Mouse (Mus musculus) heart, embryonic 13.5 days (tissue): Measurements from ENCODE around the gene Zc3hc1. TPM values are rescaled to one million over a fixed set of nuclear protein-coding genes. Genes with fewer than 3 reads are reported as not detected.

ENCODE experiments used
- ATAC-seq: fragments of 200-750 bp; cut with Nextera tagmentation; 2 replicates; pipeline ENCODE4 v1.8.0; 2017; ENCODE audit warnings: moderate TSS enrichment; ENCODE audit not compliant: insufficient number of reproducible peaks, low FRiP score, low TSS enrichment; ENCODE audit errors: extremely low read depth
- H3K27ac ChIP-seq: fragments of 300-500 bp; sonication (generic); replicated peaks from 2 replicates; pipeline ENCODE4 v1.5.1; 2015; ENCODE audit warnings: moderate library complexity, mild to moderate bottlenecking, inconsistent platforms
- H3K27me3 ChIP-seq: fragments of 300-500 bp; sonication (generic); replicated peaks from 2 replicates; pipeline ENCODE4 v1.6.1; 2015; ENCODE audit warnings: mild to moderate bottlenecking, inconsistent platforms
- H3K36me3 ChIP-seq: fragments of 300-500 bp; sonication (generic); 2 replicates; pipeline ENCODE4 v1.6.1; 2015; ENCODE audit warnings: mild to moderate bottlenecking, inconsistent platforms
- H3K4me1 ChIP-seq: fragments of 300-500 bp; sonication (generic); 2 replicates; pipeline ENCODE4 v1.6.1; 2015; ENCODE audit warnings: inconsistent platforms
- H3K4me2 ChIP-seq: fragments of 300-500 bp; sonication (generic); 2 replicates; pipeline ENCODE4 v1.6.1; 2015; ENCODE audit warnings: inconsistent platforms, mild to moderate bottlenecking, moderate library complexity
- H3K4me3 ChIP-seq: fragments of 300-500 bp; sonication (generic); 2 replicates; pipeline ENCODE4 v1.5.1; 2015; ENCODE audit warnings: moderate library complexity, mild to moderate bottlenecking, inconsistent platforms
- H3K9ac ChIP-seq: fragments of 300-500 bp; sonication (generic); 2 replicates; pipeline ENCODE4 v1.6.1; 2015; ENCODE audit warnings: inconsistent platforms, mild to moderate bottlenecking, moderate library complexity
- H3K9me3 ChIP-seq: fragments of 300-500 bp; sonication (generic); 2 replicates; pipeline ENCODE4 v1.6.1; 2016; ENCODE audit warnings: inconsistent platforms
- whole genome bisulfite sequencing: fragments of 180-500 bp; shearing (Covaris S2); methylation state at CpG from one replicate; pipeline ENCODE4 v1.1.7; 2015; ENCODE audit warnings: mixed read lengths; 5-methylcytosine and 5-hydroxymethylcytosine counted together
- polyA plus RNA-seq: library from polyadenylated mRNA; unstranded; fragments of >200 nt; fragmentation: Nextera tagmentation; extraction: Ambion mirVana; gene quantifications from 2 replicates; pipeline ENCODE4 v1.2.1, GENCODE M21; 2015

Gene Zc3hc1
- 44.2 and 46.0 TPM in 2 replicates for polyA plus RNA-seq

DNA sequence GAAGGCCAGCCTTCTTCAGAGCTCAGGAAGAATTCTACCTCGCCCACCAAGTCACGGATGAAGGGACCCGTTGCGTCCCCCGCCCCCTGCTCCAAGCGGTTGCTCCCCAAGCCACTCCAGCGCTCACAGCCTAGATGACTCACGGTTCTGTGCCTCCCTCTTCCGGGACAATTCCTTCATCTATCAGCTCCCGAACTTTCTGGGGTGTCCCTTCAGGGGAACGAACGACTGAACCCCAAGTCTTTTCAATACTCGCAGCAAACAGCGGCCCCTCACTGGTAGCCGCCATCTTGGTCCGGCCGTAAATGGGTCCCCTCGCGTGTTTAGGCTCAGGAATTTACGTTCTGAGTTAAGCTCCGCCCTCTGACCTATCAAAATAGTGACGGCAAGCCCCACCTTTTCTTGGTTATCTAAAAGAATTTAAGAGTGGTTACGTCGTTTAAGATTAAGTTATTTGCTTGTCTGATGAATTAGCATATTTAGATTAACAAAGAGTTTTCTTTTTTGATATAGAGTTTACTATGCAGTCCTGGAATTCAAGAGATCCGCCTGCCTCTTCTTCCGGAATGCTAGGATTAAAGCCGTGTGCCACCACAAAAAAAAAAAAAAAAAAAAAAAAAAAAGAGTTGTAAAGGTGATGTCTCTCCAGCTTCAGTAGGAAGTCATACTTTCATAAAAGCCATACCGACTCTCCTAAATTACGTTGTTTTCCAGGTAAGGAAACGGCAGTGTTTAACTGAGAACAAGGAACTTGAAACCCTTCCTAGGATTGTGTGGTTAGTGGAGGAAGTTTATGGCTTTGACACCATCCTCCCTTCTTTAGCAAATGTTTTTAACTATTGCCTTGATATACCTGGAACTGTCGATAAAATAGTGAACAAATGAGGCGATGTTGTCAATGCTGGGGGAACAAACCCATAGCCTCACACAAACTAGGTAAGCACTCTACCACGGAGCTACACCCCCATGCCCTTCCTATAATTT is at the start of gene Zc3hc1:
TSS of gene Zc3hc1 (minus strand) at position 315 of the 984 bp plus-strand sequence.
- H3K36me3 ChIP-seq, result peaks cover 21% of the 10 kb centered on the region
- peak within 1 kb of the TSS; percentile 74 for H3K4me3 ChIP-seq
- H3K27me3 ChIP-seq, result no peaks in the 10 kb centered on the region
- H3K4me2 ChIP-seq, result peak within 1 kb of the TSS; percentile 70
- H3K4me1 ChIP-seq, result peaks cover 6% of the 10 kb centered on the region
- H3K9ac ChIP-seq, result peak within 1 kb of the TSS; percentile 88
- peak; percentile 51 for ATAC-seq
- H3K27ac ChIP-seq, result peak within 1 kb of the TSS; percentile 51
- no peaks in the 10 kb centered on the region for H3K9me3 ChIP-seq
- WGBS, result 15% methylated on average over 33 of the region's 33 CpGs

DNA sequence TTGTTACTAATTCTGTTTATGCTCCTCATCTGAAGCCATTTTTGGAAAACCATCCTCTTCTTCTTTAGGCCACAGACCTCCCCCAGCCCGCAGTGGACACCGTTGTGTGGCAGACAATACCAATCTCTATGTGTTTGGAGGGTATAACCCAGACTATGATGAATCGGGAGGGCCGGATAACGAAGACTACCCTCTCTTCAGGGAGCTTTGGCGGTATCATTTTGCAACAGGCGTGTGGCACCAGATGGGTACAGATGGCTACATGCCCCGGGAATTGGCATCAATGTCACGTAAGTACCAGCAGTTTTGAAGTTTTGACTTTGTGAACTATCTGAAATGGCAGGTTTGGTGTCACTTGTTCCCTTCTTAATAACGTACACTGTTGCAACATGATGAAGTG is 48.7 kb upstream of the Zc3hc1 start:
- Histone ChIP-seq H3K36me3 (peaks cover 50% of the 10 kb centered on the region), H3K4me3 (no peak overlapping the region), H3K4me2 (no peak overlapping the region), H3K9me3 (no peaks in the 10 kb centered on the region), H3K9ac (no peak overlapping the region), H3K27me3 (no peaks in the 10 kb centered on the region), H3K27ac (no peak overlapping the region), H3K4me1 (peaks cover 19% of the 10 kb centered on the region)
- ATAC-seq, result no peak
- WGBS, result 92% methylated on average over 10 of the region's 10 CpGs

DNA sequence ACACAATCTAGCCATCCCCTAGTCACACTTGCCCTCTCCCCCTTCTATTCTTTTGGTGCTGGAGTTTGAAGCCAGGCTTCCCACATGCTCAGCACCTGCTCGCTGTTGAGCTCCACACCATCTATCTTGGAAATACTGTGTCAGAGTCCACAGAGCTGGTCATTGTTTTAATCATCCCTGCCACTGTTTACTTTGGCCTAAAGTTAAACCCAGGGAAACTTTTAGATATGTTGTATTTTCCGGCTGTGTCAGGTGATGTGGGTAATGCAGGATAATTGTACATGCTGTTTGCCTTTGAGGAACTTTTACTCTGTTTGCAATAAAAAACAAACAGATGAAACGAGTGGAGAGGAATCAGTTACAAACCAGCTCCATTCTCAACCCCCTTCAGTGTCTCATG is 46.2 kb upstream of the Zc3hc1 start:
- peaks cover 32% of the 10 kb centered on the region for H3K4me1 ChIP-seq
- peaks cover 31% of the 10 kb centered on the region for H3K36me3 ChIP-seq
- H3K9me3 ChIP-seq, result no peaks in the 10 kb centered on the region
- 68% methylated on average over 3 of the region's 3 CpGs for WGBS
- H3K27me3 ChIP-seq, result no peaks in the 10 kb centered on the region
- H3K4me3 ChIP-seq, result no peak overlapping the region
- H3K27ac ChIP-seq, result no peak overlapping the region
- H3K4me2 ChIP-seq, result no peak overlapping the region
- H3K9ac ChIP-seq, result no peak overlapping the region
- ATAC-seq, result no peak

DNA sequence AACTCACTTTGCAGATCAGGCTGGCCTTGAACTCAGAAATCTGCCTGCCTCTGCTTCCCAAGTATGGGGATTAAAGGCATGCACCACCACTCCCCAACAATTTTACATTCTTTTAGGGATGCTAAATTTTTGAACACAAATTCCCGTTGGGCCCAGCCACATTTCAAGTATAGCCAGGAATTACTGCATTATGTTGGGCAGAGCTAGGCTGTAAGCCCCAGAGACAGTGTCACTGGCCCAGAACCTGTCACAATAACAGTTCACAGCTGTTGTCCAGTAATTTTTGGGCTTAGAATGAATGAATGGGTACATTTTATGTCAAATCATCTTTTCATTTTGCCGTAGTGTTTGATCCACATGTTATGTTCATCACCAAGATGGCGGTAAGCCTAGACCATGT is 45.6 kb upstream of the Zc3hc1 start:
- H3K4me3 ChIP-seq, result no peak overlapping the region
- H3K27me3 ChIP-seq, result no peaks in the 10 kb centered on the region
- ATAC-seq, result no peak
- WGBS, result 90% methylated on average over 3 of the region's 3 CpGs
- no peak overlapping the region for H3K27ac ChIP-seq
- no peak overlapping the region for H3K4me2 ChIP-seq
- peaks cover 36% of the 10 kb centered on the region for H3K4me1 ChIP-seq
- peaks cover 26% of the 10 kb centered on the region for H3K36me3 ChIP-seq
- H3K9ac ChIP-seq, result no peak overlapping the region
- no peaks in the 10 kb centered on the region for H3K9me3 ChIP-seq

DNA sequence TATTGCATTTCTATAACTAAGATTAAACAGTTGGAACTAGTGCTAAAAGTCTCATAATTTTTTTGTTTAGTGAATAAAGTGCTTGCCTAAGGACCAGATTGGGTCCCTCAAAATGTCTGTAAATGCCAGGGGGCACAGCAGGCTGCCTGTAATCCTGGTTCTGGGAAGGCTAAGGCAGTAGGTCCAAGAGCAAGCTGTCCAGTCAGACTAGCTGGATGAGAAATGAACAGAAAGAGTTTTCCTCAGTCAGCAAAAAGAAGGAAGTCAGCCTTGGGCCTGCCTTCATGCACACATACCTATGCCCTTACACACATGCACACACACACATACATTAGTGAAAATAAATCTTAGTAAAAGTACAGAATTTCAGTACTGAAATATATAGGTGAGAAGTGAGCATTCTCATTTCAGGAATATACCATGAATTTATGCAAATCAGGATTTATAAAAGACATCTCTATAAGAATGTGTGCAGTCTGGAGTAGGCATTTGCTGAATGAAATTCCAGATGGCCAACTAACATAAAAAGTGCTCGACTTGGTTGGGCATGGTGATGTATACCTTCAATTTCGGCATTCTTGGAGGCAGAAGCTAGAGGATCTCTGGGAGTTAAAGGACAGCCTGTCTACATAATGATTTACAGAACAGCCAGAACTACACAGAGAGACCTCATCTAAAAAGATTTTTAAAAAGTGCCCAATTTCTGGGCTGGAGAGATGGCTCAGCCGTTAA is 41.8 kb upstream of the Zc3hc1 start:
- ATAC-seq, result no peak
- H3K4me1 ChIP-seq, result peaks cover 36% of the 10 kb centered on the region
- no peaks in the 10 kb centered on the region for H3K9me3 ChIP-seq
- H3K27ac ChIP-seq, result peak overlapping the region; percentile 71
- no peak overlapping the region for H3K4me2 ChIP-seq
- WGBS, result 49% methylated on average over 3 of the region's 3 CpGs
- peaks cover 9% of the 10 kb centered on the region for H3K36me3 ChIP-seq
- H3K9ac ChIP-seq, result no peak overlapping the region
- no peak overlapping the region for H3K4me3 ChIP-seq
- no peaks in the 10 kb centered on the region for H3K27me3 ChIP-seq

DNA sequence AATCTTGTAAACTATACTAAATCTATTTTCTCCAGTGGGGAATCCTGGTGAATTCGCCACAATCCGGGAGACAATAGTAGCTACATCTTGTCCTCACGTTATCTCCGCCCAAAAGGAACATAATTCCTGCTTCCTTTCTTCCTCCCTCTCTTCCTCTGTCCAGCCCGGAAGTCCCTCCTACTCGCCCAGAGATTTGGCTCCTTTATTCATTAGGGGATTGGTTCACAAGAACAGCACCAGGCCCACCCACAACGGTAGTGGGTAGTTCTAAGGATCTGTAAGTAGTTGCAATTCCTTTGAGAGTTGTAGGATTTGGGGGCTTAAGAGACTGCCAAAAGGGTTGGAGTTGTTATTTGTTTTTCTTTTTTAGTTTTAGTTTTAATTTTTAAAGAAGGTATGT is 26.0 kb upstream of the Zc3hc1 start:
- Histone ChIP-seq H3K27ac (no peak overlapping the region), H3K4me3 (no peak overlapping the region), H3K27me3 (no peaks in the 10 kb centered on the region), H3K4me1 (peaks cover under 1% of the 10 kb centered on the region; the same call in 1 of the 2 replicates), H3K36me3 (peaks cover 33% of the 10 kb centered on the region), H3K9ac (no peak overlapping the region), H3K4me2 (no peak overlapping the region), H3K9me3 (0 out of 2 replicates have a peak, but pooled peaks cover 3% of the 10 kb centered on the region)
- ATAC-seq, result no peak
- WGBS, result 74% methylated on average over 7 of the region's 7 CpGs

DNA sequence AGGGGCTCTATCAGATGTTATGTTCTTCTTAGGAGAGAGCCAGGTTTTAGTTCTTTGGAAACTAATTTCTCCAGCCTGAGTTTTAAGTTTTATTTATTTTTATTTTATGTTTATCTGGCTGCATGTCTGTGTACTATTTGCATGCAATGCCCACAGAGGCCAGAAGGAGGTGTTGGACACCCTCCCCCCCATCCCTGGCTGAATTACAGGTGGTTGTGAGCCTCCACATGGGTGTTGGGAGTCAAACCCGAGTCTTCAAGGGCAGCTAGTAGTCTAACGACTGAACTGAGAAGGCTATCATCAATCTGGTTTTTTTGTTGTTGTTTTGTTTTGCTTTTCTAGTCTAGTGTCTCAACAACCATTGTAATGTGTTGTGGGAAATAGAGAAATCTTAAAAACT is 25.3 kb upstream of the Zc3hc1 start:
- Histone ChIP-seq H3K4me3 (no peak overlapping the region), H3K9ac (no peak overlapping the region), H3K36me3 (peaks cover 26% of the 10 kb centered on the region), H3K27me3 (no peaks in the 10 kb centered on the region), H3K4me1 (peaks cover 4% of the 10 kb centered on the region; the same call in 1 of the 2 replicates), H3K27ac (no peak overlapping the region), H3K9me3 (no peaks in the 10 kb centered on the region), H3K4me2 (no peak overlapping the region)
- 96% methylated on average over 2 of the region's 2 CpGs for WGBS
- no peak for ATAC-seq

DNA sequence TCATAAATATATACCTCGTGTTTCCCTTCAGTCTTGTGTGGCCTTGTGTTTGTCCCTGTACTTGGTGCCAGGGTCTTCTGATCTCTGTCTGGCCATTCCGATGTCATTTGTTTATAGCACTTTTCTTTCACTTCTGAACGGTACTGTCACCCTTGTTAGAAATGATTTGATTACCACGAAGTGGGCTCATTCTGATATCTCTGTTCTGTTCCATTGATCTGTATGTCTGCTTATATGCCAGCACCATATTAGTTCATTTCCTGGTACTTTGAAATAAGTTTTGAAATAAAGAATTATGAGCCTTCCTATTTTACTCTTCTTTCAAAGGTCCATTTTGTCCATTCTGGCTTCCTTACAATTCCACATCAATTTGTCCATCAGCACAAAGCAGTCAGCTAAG is 20.5 kb upstream of the Zc3hc1 start:
- no peak overlapping the region for H3K27ac ChIP-seq
- H3K36me3 ChIP-seq, result peaks cover 5% of the 10 kb centered on the region; the same call in 1 of the 2 replicates
- H3K4me3 ChIP-seq, result no peak overlapping the region
- ATAC-seq, result no peak
- H3K9me3 ChIP-seq, result no peaks in the 10 kb centered on the region
- 77% methylated on average over 4 of the region's 4 CpGs for WGBS
- H3K4me1 ChIP-seq, result peaks cover 4% of the 10 kb centered on the region; the same call in 1 of the 2 replicates
- H3K9ac ChIP-seq, result no peak overlapping the region
- no peaks in the 10 kb centered on the region for H3K27me3 ChIP-seq
- no peak overlapping the region for H3K4me2 ChIP-seq

DNA sequence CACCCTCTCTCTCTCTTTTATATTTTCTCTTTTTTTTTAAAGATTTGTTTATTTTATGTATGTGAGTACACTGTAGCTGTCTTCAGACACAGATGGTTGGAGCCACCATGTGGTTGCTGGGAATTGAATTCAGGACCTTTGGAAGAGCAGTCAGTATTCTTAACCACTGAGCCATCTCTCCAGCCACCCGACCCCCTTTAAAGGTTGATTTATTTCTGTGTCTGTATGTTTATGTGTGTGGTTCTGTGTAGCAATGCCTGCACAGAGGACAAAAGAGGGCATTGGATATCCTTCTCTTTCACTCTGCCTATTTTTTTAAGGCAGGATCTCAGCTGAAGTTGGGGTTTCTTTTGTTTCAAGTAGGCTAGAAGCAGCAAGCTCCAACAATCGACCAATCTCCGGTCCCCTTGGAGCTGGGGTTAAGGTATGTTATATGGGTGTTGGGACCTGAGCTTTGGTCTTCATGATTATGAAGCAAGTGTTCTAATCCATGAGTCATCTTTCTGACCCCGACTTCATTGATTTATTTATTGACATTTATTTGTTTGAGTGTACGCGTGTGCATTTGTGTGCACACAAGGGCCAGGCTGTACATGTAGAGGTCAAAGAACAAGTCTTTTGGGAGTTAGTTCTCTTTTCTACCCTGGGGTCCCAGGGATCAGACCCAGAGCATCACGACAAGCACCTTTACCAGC is 18.7 kb upstream of the Zc3hc1 start:
- Histone ChIP-seq H3K4me3 (no peak overlapping the region), H3K4me2 (no peak overlapping the region), H3K27me3 (no peaks in the 10 kb centered on the region), H3K4me1 (peaks cover 8% of the 10 kb centered on the region), H3K36me3 (peaks cover 5% of the 10 kb centered on the region; the same call in 1 of the 2 replicates), H3K9me3 (no peaks in the 10 kb centered on the region), H3K27ac (no peak overlapping the region), H3K9ac (no peak overlapping the region)
- no peak for ATAC-seq
- WGBS, result 92% methylated on average over 7 of the region's 7 CpGs

DNA sequence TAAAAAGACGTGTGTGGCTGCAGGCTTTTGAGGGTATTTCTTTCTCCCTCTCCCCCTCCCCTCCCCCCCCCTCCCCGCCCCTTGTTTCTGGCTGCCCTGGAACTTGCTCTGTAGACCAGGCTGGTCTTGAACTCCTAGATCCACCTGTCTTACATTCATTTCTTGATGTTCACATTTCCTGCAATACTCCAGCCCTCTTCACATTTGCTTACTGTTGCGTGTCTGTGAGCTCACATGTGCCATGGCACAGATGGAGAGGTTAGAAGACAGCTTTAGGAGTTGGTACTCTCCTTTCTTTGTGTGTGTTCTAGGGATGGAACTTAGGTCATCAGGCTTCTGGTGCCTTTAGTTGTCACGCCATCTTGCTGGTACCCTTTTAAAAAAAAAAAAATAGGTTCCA is 17.4 kb upstream of the Zc3hc1 start:
- Histone ChIP-seq H3K27me3 (no peaks in the 10 kb centered on the region), H3K36me3 (peaks cover 5% of the 10 kb centered on the region; the same call in 1 of the 2 replicates), H3K9me3 (no peaks in the 10 kb centered on the region), H3K4me2 (no peak overlapping the region), H3K4me3 (no peak overlapping the region), H3K4me1 (peaks cover 16% of the 10 kb centered on the region), H3K9ac (no peak overlapping the region), H3K27ac (no peak overlapping the region)
- 88% methylated on average over 4 of the region's 4 CpGs for WGBS
- ATAC-seq, result no peak

DNA sequence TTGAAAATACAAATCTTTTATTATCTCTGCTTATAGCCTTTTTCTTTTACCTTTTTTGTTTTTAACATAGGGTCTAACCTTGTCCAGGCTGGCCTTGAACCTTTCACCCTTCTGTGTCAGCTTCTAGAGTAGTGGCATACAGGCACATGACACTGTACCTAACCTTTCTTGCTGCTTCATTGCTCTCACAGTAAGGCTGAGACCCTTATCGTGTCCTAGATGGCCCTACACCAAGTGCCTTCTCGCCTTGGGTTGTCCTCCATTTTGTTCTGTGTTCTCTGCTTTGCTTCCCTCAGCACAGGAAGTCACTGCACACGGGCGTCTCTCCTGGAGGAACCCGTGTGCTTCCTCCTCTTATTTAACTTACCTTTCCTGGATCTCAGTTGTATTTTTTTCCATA is 13.8 kb upstream of the Zc3hc1 start:
- ATAC-seq, result no peak
- peaks cover 12% of the 10 kb centered on the region for H3K4me1 ChIP-seq
- whole genome bisulfite sequencing, result 78% methylated on average over 5 of the region's 5 CpGs

More for the DNA sequence above, 13.8 kb upstream of the Zc3hc1 start:
- H3K9ac ChIP-seq, result no peak overlapping the region
- no peaks in the 10 kb centered on the region for H3K9me3 ChIP-seq
- peak overlapping the region; percentile 32; the same call in 1 of the 2 replicates for H3K27ac ChIP-seq
- H3K4me2 ChIP-seq, result 0 out of 2 replicates have a peak overlapping the region, but pooled peaks have one; percentile 10
- H3K36me3 ChIP-seq, result peaks cover 5% of the 10 kb centered on the region; the same call in 1 of the 2 replicates
- H3K27me3 ChIP-seq, result no peaks in the 10 kb centered on the region
- no peak overlapping the region for H3K4me3 ChIP-seq
